Mouse (Mus musculus) spleen, adult 2 months (tissue): ENCODE data around the gene Acacb.

Source experiments
- CTCF ChIP-seq: fragments of 200-500 bp; IDR thresholded peaks from 2 replicates; pipeline ENCODE4 v1.5.1; 2011; ENCODE audit warnings: mild to moderate bottlenecking, inconsistent platforms; ENCODE audit not compliant: insufficient read depth, insufficient read length, insufficient replicate concordance; ENCODE audit errors: extremely low read depth
- POLR2A ChIP-seq: fragments of 200-500 bp; IDR thresholded peaks from 2 replicates; pipeline ENCODE4 v1.6.1; 2011; ENCODE audit warnings: low read depth, low read length, inconsistent platforms

DNA sequence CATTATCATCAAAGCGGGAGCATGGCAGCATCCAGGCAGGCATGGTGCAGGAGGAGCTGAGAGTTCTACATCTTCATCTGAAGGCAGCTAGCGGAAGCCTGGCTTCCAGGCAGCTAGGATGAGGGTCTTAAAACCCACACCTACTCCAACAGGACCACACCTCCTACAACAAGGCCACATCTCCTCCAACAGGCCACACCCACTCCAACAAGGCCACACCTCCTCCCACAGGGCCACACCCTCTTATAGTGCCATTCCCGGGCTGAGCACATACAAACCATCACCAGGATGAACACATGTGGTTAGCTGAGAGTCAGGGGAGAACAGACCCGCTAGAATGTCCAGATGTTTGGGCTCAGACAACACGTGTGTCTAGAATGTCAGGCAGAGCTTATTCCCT, 82.6 kb downstream of the Acacb start:
- TF ChIP-seq CTCF (no peak), POLR2A (no peak)
